Comparison of ENCODE assay signal across 16 mouse cellular contexts in genomic region chr2:5669498-5670040, GRCm38 (mm10). TPM values are rescaled to one million over a fixed set of nuclear protein-coding genes. Genes with fewer than 3 reads are reported as not detected.
DNase-seq lines count a peak whose midpoint lies in the region; ATAC-seq and TF ChIP-seq lines count a peak whose summit lies in the region.
"Had no signal": no experiment of that assay in that cellular context is flagged by ENCODE, and none has a peak within 500 bp of the region (broad histone marks: within the 10 kb centered on the region; RNA-seq: fewer than 3 reads in every experiment).

No protein-coding gene starts in this region.

- H3K27ac ChIP-seq in lung, embryonic 16.5 days (ENCODE audit: low read length), result no peak overlapping the region
- H3K27ac ChIP-seq in small intestine, adult 2 months (ENCODE audit: insufficient read depth, low read depth, low read length), result no peak overlapping the region
- H3K27ac ChIP-seq in hindbrain, embryonic 12.5 days, result no peak overlapping the region
- H3K27ac ChIP-seq: hindbrain, embryonic 15.5 days; macrophage; midbrain, embryonic 13.5 days had no signal

- TF ChIP-seq POLR2A in small intestine, adult 2 months (IDR thresholded peaks at IDR 0.05; ENCODE audit: low read depth, low read length), result no peak

- no peak overlapping the region for H3K4me3 ChIP-seq in lung, embryonic 16.5 days (ENCODE audit: low read length)
- peak overlapping the region; percentile 20; the same call in 1 of the 2 replicates for H3K4me3 ChIP-seq in small intestine, adult 2 months (ENCODE audit: low read depth, low read length)
- no peak overlapping the region for H3K4me3 ChIP-seq in hindbrain, embryonic 12.5 days
- H3K4me3 ChIP-seq: hindbrain, embryonic 15.5 days; midbrain, embryonic 13.5 days had no signal

- no peak overlapping the region for H3K4me2 ChIP-seq in lung, embryonic 16.5 days (ENCODE audit: low read depth, low read length)
- H3K4me2 ChIP-seq in hindbrain, embryonic 12.5 days (replicated peaks), result no peak overlapping the region
- H3K4me2 ChIP-seq: hindbrain, embryonic 15.5 days; midbrain, embryonic 13.5 days had no signal

- intact Hi-C loops in left cerebral cortex, postnatal 36 days (cut with DNase I), result no loop called here

- H3K9me3 ChIP-seq in lung, embryonic 16.5 days (ENCODE audit: control insufficient read depth, low read length), result no peaks in the 10 kb centered on the region
- no peaks in the 10 kb centered on the region for H3K9me3 ChIP-seq in hindbrain, embryonic 12.5 days (replicated peaks)
- H3K9me3 ChIP-seq: hindbrain, embryonic 15.5 days; midbrain, embryonic 13.5 days had no signal

- 53% methylated on average over 15 of the region's 15 CpGs for WGBS in lung, embryonic 16.5 days
- WGBS in small intestine, adult 2 months, result 29% methylated on average over 15 of the region's 15 CpGs
- WGBS in hindbrain, embryonic 12.5 days, result 90% methylated on average over 15 of the region's 15 CpGs

- H3K36me3 ChIP-seq in lung, embryonic 16.5 days (ENCODE audit: control insufficient read depth, insufficient read depth, low read length), result no peaks in the 10 kb centered on the region
- H3K36me3 ChIP-seq in small intestine, adult 2 months (ENCODE audit: control insufficient read depth, insufficient read depth, low read length), result no peaks in the 10 kb centered on the region
- no peaks in the 10 kb centered on the region for H3K36me3 ChIP-seq in hindbrain, embryonic 12.5 days
- H3K36me3 ChIP-seq: hindbrain, embryonic 15.5 days; midbrain, embryonic 13.5 days had no signal

- ATAC-seq in lung, embryonic 16.5 days (ENCODE audit: low read depth), result peak; percentile 64
- ATAC-seq in hindbrain, embryonic 12.5 days (ENCODE audit: low FRiP score), result no peak
- ATAC-seq: CD4-positive, CD25-positive, alpha-beta regulatory T cell, adult 4 months; midbrain, embryonic 13.5 days had no signal

- no peaks in the 10 kb centered on the region for H3K4me1 ChIP-seq in lung, embryonic 16.5 days (replicated peaks; ENCODE audit: control insufficient read depth, insufficient read depth, low read length)
- H3K4me1 ChIP-seq in small intestine, adult 2 months (ENCODE audit: control insufficient read depth, insufficient read depth, insufficient read length, low read length), result peaks cover 5% of the 10 kb centered on the region
- H3K4me1 ChIP-seq in hindbrain, embryonic 12.5 days, result no peaks in the 10 kb centered on the region
- H3K4me1 ChIP-seq: hindbrain, embryonic 15.5 days; midbrain, embryonic 13.5 days had no signal

- H3K9ac ChIP-seq in lung, embryonic 16.5 days (ENCODE audit: low read length), result no peak overlapping the region
- no peak overlapping the region for H3K9ac ChIP-seq in hindbrain, embryonic 12.5 days
- H3K9ac ChIP-seq: hindbrain, embryonic 15.5 days; midbrain, embryonic 13.5 days had no signal

- no peaks in the 10 kb centered on the region; the same call in 1 of the 2 replicates for H3K27me3 ChIP-seq in lung, embryonic 16.5 days (ENCODE audit: control insufficient read depth, insufficient read depth, low read depth, low read length)
- H3K27me3 ChIP-seq in small intestine, adult 2 months (ENCODE audit: control insufficient read depth, insufficient read depth, low read length), result no peaks in the 10 kb centered on the region
- no peaks in the 10 kb centered on the region for H3K27me3 ChIP-seq in hindbrain, embryonic 12.5 days
- H3K27me3 ChIP-seq: hindbrain, embryonic 15.5 days; midbrain, embryonic 13.5 days had no signal

- DNase-seq in lung, postnatal 36 days, result no peak
- DNase-seq in ES-CJ7 (ENCODE audit: low read depth, low spot score) (peak; percentile 39), liver (peak; percentile 30)
- no peak for DNase-seq in left cerebral cortex, postnatal 36 days (ENCODE audit: low spot score in 2 of 2)
- DNase-seq: heart, postnatal 14 days; kidney, adult 18-20 months; kidney, postnatal 25 days; right cerebral cortex, postnatal 14 days; thymus, postnatal 14 days had no signal

- no peak for TF ChIP-seq CTCF in small intestine, adult 2 months (IDR thresholded peaks at IDR 0.05; ENCODE audit: extremely low read depth, insufficient read length, insufficient replicate concordance, low read depth, low read length)

RNA-seq across cellular contexts. Expression of gene Camk1d, which starts 44.7 kb away (rescaled TPM):
- 1.7 and 1.9 TPM in 2 replicates for polyA plus RNA-seq in lung, embryonic 16.5 days (2015; fragmentation: Nextera tagmentation; extraction: Ambion mirVana)
- 4.8 and 14.3 TPM in 2 replicates for polyA plus RNA-seq in small intestine, adult 2 months (2012; rRNA removed)
- polyA plus RNA-seq in hindbrain, embryonic 12.5 days (2016; fragmentation: Nextera tagmentation; extraction: Ambion mirVana), result 3.3 and 4.1 TPM in 2 replicates
- 100 to 1,000 TPM; 121 to 124 TPM for total RNA-seq in left cerebral cortex, postnatal 36 days (2021)

Comparison
In these comparisons a context has a peak if more than half of its experiments do, and no peak if none do; other contexts are left out.
1. DNase-seq: peak in ES-CJ7 (single experiment) and liver (single experiment); none in lung, postnatal 36 days (single experiment) and left cerebral cortex, postnatal 36 days (0 of 2).